8 mouse cellular contexts compared by ENCODE assay signal in genomic region chr2:128862636-128863035, GRCm38 (mm10). TPM values are rescaled to one million over a fixed set of nuclear protein-coding genes. Genes with fewer than 3 reads are reported as not detected.
DNase-seq lines count a peak whose midpoint lies in the region; ATAC-seq and TF ChIP-seq lines count a peak whose summit lies in the region.

Gene Fbln7 (plus strand): TSS chr2:128862981.

- DNase-seq in heart, adult 2 months, result no peak
- no peak for DNase-seq in heart, adult 8-10 months (ENCODE audit: low spot score)
- DNase-seq in right cerebral cortex, postnatal 25 days, result no peak
- no peak for DNase-seq in urinary bladder, postnatal 4 days (ENCODE audit: low spot score in 2 of 2)
- no peak for DNase-seq in kidney, postnatal 36 days

- no peaks in the 10 kb centered on the region for H3K9me3 ChIP-seq in ES-Bruce4 (replicated peaks; ENCODE audit: control insufficient read depth, insufficient read depth, low read length, poor library complexity, severe bottlenecking)
- no peaks in the 10 kb centered on the region for H3K9me3 ChIP-seq in heart, embryonic 16.5 days (replicated peaks; ENCODE audit: control insufficient read depth, low read length)
- no peaks in the 10 kb centered on the region for H3K9me3 ChIP-seq in liver, embryonic 16.5 days (replicated peaks; ENCODE audit: control insufficient read depth, low read length)

- 90% methylated on average over 9 of the region's 9 CpGs for WGBS in heart, adult 2 months
- 90% methylated on average over 9 of the region's 9 CpGs for WGBS in heart, embryonic 16.5 days
- WGBS in liver, embryonic 16.5 days (ENCODE audit: insufficient replicate concordance), result 67% methylated on average over 9 of the region's 9 CpGs

- no peaks in the 10 kb centered on the region for H3K79me2 ChIP-seq in heart, adult 2 months (replicated peaks; ENCODE audit: control insufficient read depth, insufficient read depth, low read length)

- no peaks in the 10 kb centered on the region for H3K4me1 ChIP-seq in heart, adult 2 months (ENCODE audit: control insufficient read depth, insufficient read depth, low read length)
- no peaks in the 10 kb centered on the region for H3K4me1 ChIP-seq in ES-Bruce4 (ENCODE audit: control insufficient read depth, insufficient read depth, low read length)
- H3K4me1 ChIP-seq in heart, embryonic 16.5 days (ENCODE audit: control insufficient read depth, insufficient read depth, low read length), result 0 out of 2 replicates have a peak, but pooled peaks cover 2% of the 10 kb centered on the region
- H3K4me1 ChIP-seq in liver, embryonic 16.5 days (ENCODE audit: control insufficient read depth, low read depth, low read length), result no peaks in the 10 kb centered on the region

- TF ChIP-seq EP300 in heart, adult 2 months (IDR thresholded peaks at IDR 0.05; ENCODE audit: insufficient read depth, low read depth, low read length), result no peak
- TF ChIP-seq EP300 in ES-Bruce4 (IDR thresholded peaks at IDR 0.05; ENCODE audit: insufficient read depth, low read depth, low read length), result no peak

- H3K36me3 ChIP-seq in heart, adult 2 months (ENCODE audit: control insufficient read depth, insufficient read depth, low read length), result no peaks in the 10 kb centered on the region
- no peaks in the 10 kb centered on the region for H3K36me3 ChIP-seq in ES-Bruce4 (ENCODE audit: control insufficient read depth, insufficient read depth, low read length, poor library complexity, severe bottlenecking)
- H3K36me3 ChIP-seq in heart, embryonic 16.5 days (ENCODE audit: control insufficient read depth, insufficient read depth), result no peaks in the 10 kb centered on the region
- H3K36me3 ChIP-seq in liver, embryonic 16.5 days (ENCODE audit: control insufficient read depth, insufficient read depth), result no peaks in the 10 kb centered on the region

- peak within 1 kb of the TSS; percentile 98 for H3K4me2 ChIP-seq in heart, embryonic 16.5 days (ENCODE audit: low read depth, low read length)
- peak within 1 kb of the TSS; percentile 57 for H3K4me2 ChIP-seq in liver, embryonic 16.5 days (ENCODE audit: low read depth, low read length)

- H3K27ac ChIP-seq in heart, adult 2 months, result no peak within 1 kb of the TSS
- no peak within 1 kb of the TSS for H3K27ac ChIP-seq in ES-Bruce4 (ENCODE audit: insufficient read depth, low read length)
- no peak within 1 kb of the TSS for H3K27ac ChIP-seq in heart, embryonic 16.5 days (ENCODE audit: low read length)
- no peak within 1 kb of the TSS for H3K27ac ChIP-seq in liver, embryonic 16.5 days (ENCODE audit: low read length)

- peak within 1 kb of the TSS; percentile 41 for H3K4me3 ChIP-seq in heart, adult 2 months
- peak within 1 kb of the TSS; percentile 50 for H3K4me3 ChIP-seq in ES-Bruce4 (ENCODE audit: low read depth, low read length)
- peak within 1 kb of the TSS; percentile 59 for H3K4me3 ChIP-seq in heart, embryonic 16.5 days (ENCODE audit: low read length)
- peak within 1 kb of the TSS; percentile 41 for H3K4me3 ChIP-seq in liver, embryonic 16.5 days (ENCODE audit: low read depth, low read length)

- peaks cover 6% of the 10 kb centered on the region for H3K27me3 ChIP-seq in heart, adult 2 months (ENCODE audit: control insufficient read depth, insufficient read depth, low read length)
- H3K27me3 ChIP-seq in ES-Bruce4 (ENCODE audit: control insufficient read depth, insufficient read depth, low read length, poor library complexity, severe bottlenecking), result 0 out of 2 replicates have a peak, but pooled peaks cover 3% of the 10 kb centered on the region
- H3K27me3 ChIP-seq in heart, embryonic 16.5 days (ENCODE audit: control insufficient read depth, insufficient read depth, low read length), result peaks cover 21% of the 10 kb centered on the region
- peaks cover 15% of the 10 kb centered on the region for H3K27me3 ChIP-seq in liver, embryonic 16.5 days (ENCODE audit: control insufficient read depth, insufficient read depth, low read depth, low read length)

- TF ChIP-seq POLR2A in heart, adult 2 months (IDR thresholded peaks at IDR 0.05; ENCODE audit: insufficient read depth, low read depth, low read length), result no peak
- TF ChIP-seq POLR2A in ES-Bruce4 (IDR thresholded peaks at IDR 0.05; ENCODE audit: insufficient read depth, low read length), result no peak

- intact Hi-C loops in heart, adult 2 months (cut with DNase I), result loop anchor here (10.0 kb wide), 1 partner anchor 222 kb away; no protein-coding TSS in a partner anchor

- TF ChIP-seq CTCF in heart, adult 2 months (IDR thresholded peaks at IDR 0.05), result no peak
- no peak for TF ChIP-seq CTCF in ES-Bruce4 (IDR thresholded peaks at IDR 0.05; ENCODE audit: low read depth, low read length)

- peak within 1 kb of the TSS; percentile 53 for H3K9ac ChIP-seq in heart, adult 2 months (ENCODE audit: low read depth, low read length)
- no peak within 1 kb of the TSS for H3K9ac ChIP-seq in ES-Bruce4 (ENCODE audit: low read depth, poor library complexity, severe bottlenecking)
- peak within 1 kb of the TSS; percentile 69 for H3K9ac ChIP-seq in heart, embryonic 16.5 days (ENCODE audit: low read length)
- no peak within 1 kb of the TSS for H3K9ac ChIP-seq in liver, embryonic 16.5 days (ENCODE audit: low read depth, low read length)

- ATAC-seq in heart, embryonic 16.5 days (replicated peaks; ENCODE audit: extremely low read depth, insufficient read depth, low FRiP score), result no peak
- ATAC-seq in liver, embryonic 16.5 days (ENCODE audit: low read depth), result no peak

RNA-seq across cellular contexts. Expression of gene Fbln7, which starts in this region (rescaled TPM):
- under 1 TPM; 0.50 to 0.61 TPM for total RNA-seq in heart, adult 2 months (2021)
- polyA plus RNA-seq in heart, adult 2 months (2012; rRNA removed), result 0.61 and 1.3 TPM in 2 replicates
- 1 to 10 TPM in 1 of 4 experiments, under 1 TPM in 3; 0.26 to 1.2 (median 0.81) TPM for total RNA-seq in heart, adult 8-10 months (2022)
- 0.38 and 0.75 TPM in 2 replicates for polyA plus RNA-seq in ES-Bruce4 (2011; ENCODE audit: insufficient read depth, insufficient read length, low read depth, missing spikeins)
- 1.6 TPM in 2 replicates for polyA plus RNA-seq in heart, embryonic 16.5 days (2015; fragmentation: Nextera tagmentation; extraction: Ambion mirVana)
- 0.21 and 0.42 TPM in 2 replicates for polyA plus RNA-seq in liver, embryonic 16.5 days (2015; fragmentation: Nextera tagmentation; extraction: Ambion mirVana)

Comparison
In these comparisons a context has a peak if more than half of its experiments do, and no peak if none do; other contexts are left out.
1. H3K9ac ChIP-seq: peak in heart, adult 2 months (single experiment) and heart, embryonic 16.5 days (single experiment); none in ES-Bruce4 (single experiment) and liver, embryonic 16.5 days (single experiment).
2. Peak in every context shown above with its lines, with median percentiles within 50 percentile points of each other: H3K4me3 ChIP-seq.